Mouse (Mus musculus): ENCODE measurements around the gene Gm10053.

DNA sequence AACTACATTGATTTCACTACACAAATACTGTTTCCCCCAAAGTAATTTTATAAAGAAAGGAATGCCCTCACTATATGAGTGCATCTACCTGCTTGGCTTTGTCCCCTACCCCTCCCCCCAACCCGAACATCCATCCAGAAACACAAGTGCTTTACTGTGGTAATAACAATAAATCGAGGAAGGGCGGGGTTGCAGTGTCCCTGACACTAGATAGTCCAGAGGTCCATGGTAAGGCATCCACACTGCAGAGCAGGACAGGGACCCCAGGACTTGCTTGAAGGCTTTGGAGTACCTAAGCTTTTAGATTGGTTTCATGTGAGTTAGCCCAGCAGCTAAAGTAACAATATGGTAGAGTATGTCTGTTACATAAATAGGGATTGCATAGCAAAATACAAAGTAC is 26.2 kb downstream of the Gm10053 start:
- TF ChIP-seq POLR2A (IDR thresholded peaks at IDR 0.05; ENCODE audit: control insufficient read depth, extremely low read depth, insufficient read depth, low read length, poor library complexity) (no peak), CTCF (IDR thresholded peaks at IDR 0.05; ENCODE audit: borderline replicate concordance, control insufficient read depth, extremely low read depth, insufficient read depth, low read length, poor library complexity) (no peak)

Measured in thymus, adult 2 months (tissue).